Mouse (Mus musculus): ENCODE measurements around the gene Sema4b. TPM values are rescaled to one million over a fixed set of nuclear protein-coding genes. Genes with fewer than 3 reads are reported as not detected.

Gene Sema4b
- polyA plus RNA-seq, 1 experiment from 2014 or later: 9.9 TPM

GRCm38 (mm10) chr7:80220237-80220797, 33.7 kb downstream of the Sema4b start:
- no peak overlapping the region for H3K4me3 ChIP-seq
- ATAC-seq (ENCODE audit: extremely low read depth, insufficient number of reproducible peaks, low FRiP score, low TSS enrichment): no peak
- no peaks in the 10 kb centered on the region; the same call in 1 of the 2 replicates for H3K4me1 ChIP-seq
- H3K27me3 ChIP-seq (replicated peaks): no peaks in the 10 kb centered on the region
- WGBS: 87% methylated on average over 9 of the region's 9 CpGs
- H3K36me3 ChIP-seq: peaks cover 93% of the 10 kb centered on the region
- H3K4me2 ChIP-seq: no peak overlapping the region
- H3K9me3 ChIP-seq: no peaks in the 10 kb centered on the region
- H3K27ac ChIP-seq (replicated peaks): no peak overlapping the region
- H3K9ac ChIP-seq: no peak overlapping the region

GRCm38 (mm10) chr7:80221179-80221750, 34.6 kb downstream of the Sema4b start:
- no peak overlapping the region for H3K27ac ChIP-seq (replicated peaks)

GRCm38 (mm10) chr7:80227065-80227464, 40.4 kb downstream of the Sema4b start:
- H3K36me3 ChIP-seq: peaks cover 57% of the 10 kb centered on the region
- H3K4me2 ChIP-seq: no peak overlapping the region
- peaks cover 10% of the 10 kb centered on the region for H3K4me1 ChIP-seq
- ATAC-seq (ENCODE audit: extremely low read depth, insufficient number of reproducible peaks, low FRiP score, low TSS enrichment): no peak
- 94% methylated on average over 4 of the region's 4 CpGs for WGBS
- no peaks in the 10 kb centered on the region for H3K9me3 ChIP-seq
- H3K27ac ChIP-seq (replicated peaks): no peak overlapping the region
- no peaks in the 10 kb centered on the region for H3K27me3 ChIP-seq (replicated peaks)
- H3K4me3 ChIP-seq: no peak overlapping the region
- H3K9ac ChIP-seq: no peak overlapping the region

More at GRCm38 (mm10) chr7:80221179-80221750, 34.6 kb downstream of the Sema4b start:
- 81% methylated on average over 4 of the region's 4 CpGs for WGBS
- peaks cover 91% of the 10 kb centered on the region for H3K36me3 ChIP-seq
- no peak overlapping the region for H3K4me3 ChIP-seq
- no peaks in the 10 kb centered on the region for H3K9me3 ChIP-seq
- H3K4me2 ChIP-seq: no peak overlapping the region
- ATAC-seq (ENCODE audit: extremely low read depth, insufficient number of reproducible peaks, low FRiP score, low TSS enrichment): no peak
- no peak overlapping the region for H3K9ac ChIP-seq
- no peaks in the 10 kb centered on the region for H3K27me3 ChIP-seq (replicated peaks)
- no peaks in the 10 kb centered on the region for H3K4me1 ChIP-seq

GRCm38 (mm10) chr7:80230196-80230595, 43.6 kb downstream of the Sema4b start:
- WGBS: 81% methylated on average over 6 of the region's 6 CpGs
- Histone ChIP-seq H3K4me1 (peaks cover 21% of the 10 kb centered on the region), H3K27ac (replicated peaks) (no peak overlapping the region), H3K4me3 (no peak overlapping the region), H3K4me2 (no peak overlapping the region), H3K36me3 (peaks cover 31% of the 10 kb centered on the region), H3K27me3 (replicated peaks) (no peaks in the 10 kb centered on the region), H3K9ac (no peak overlapping the region), H3K9me3 (no peaks in the 10 kb centered on the region)
- ATAC-seq (ENCODE audit: extremely low read depth, insufficient number of reproducible peaks, low FRiP score, low TSS enrichment): no peak

GRCm38 (mm10) chr7:80231971-80232488, 45.4 kb downstream of the Sema4b start:
- Histone ChIP-seq H3K4me1 (peaks cover 21% of the 10 kb centered on the region), H3K9ac (peak overlapping the region; percentile 83), H3K4me3 (peak overlapping the region; percentile 78), H3K4me2 (peak overlapping the region; percentile 93), H3K27ac (replicated peaks) (peak overlapping the region; percentile 61), H3K27me3 (replicated peaks) (no peaks in the 10 kb centered on the region), H3K9me3 (no peaks in the 10 kb centered on the region), H3K36me3 (peaks cover 17% of the 10 kb centered on the region)
- 1% methylated on average over 29 of the region's 29 CpGs for WGBS
- ATAC-seq (ENCODE audit: extremely low read depth, insufficient number of reproducible peaks, low FRiP score, low TSS enrichment): peak; percentile 9; the same call in 1 of the 2 replicates

GRCm38 (mm10) chr7:80232489-80233029, 45.9 kb downstream of the Sema4b start, which contains the start of the genes Cib1 and Gdpgp1:
Gene Cib1, minus strand, starts transcription at chr7:80232813.
Gene Gdpgp1, plus strand, starts transcription at chr7:80232865.
- H3K27ac ChIP-seq (replicated peaks): peak within 1 kb of the TSS; percentile 62
- under 1% methylated on average over 55 of the region's 56 CpGs for WGBS
- H3K4me3 ChIP-seq: peak within 1 kb of the TSS; percentile 78
- H3K36me3 ChIP-seq: peaks cover 12% of the 10 kb centered on the region
- ATAC-seq (ENCODE audit: extremely low read depth, insufficient number of reproducible peaks, low FRiP score, low TSS enrichment): peak; percentile 99
- no peaks in the 10 kb centered on the region for H3K9me3 ChIP-seq
- H3K9ac ChIP-seq: peak within 1 kb of the TSS; percentile 83
- peaks cover 21% of the 10 kb centered on the region for H3K4me1 ChIP-seq
- H3K4me2 ChIP-seq: peak within 1 kb of the TSS; percentile 93
- no peaks in the 10 kb centered on the region for H3K27me3 ChIP-seq (replicated peaks)

- peak overlapping the region; percentile 93 for H3K4me2 ChIP-seq
- H3K27ac ChIP-seq (replicated peaks): no peak overlapping the region
- peaks cover 8% of the 10 kb centered on the region for H3K36me3 ChIP-seq
- H3K4me3 ChIP-seq: peak overlapping the region; percentile 78
- peaks cover 21% of the 10 kb centered on the region for H3K4me1 ChIP-seq
- peak overlapping the region; percentile 81 for H3K9ac ChIP-seq
- ATAC-seq (ENCODE audit: extremely low read depth, insufficient number of reproducible peaks, low FRiP score, low TSS enrichment): no peak
- H3K9me3 ChIP-seq: no peaks in the 10 kb centered on the region
- H3K27me3 ChIP-seq (replicated peaks): no peaks in the 10 kb centered on the region
- 62% methylated on average over 9 of the region's 9 CpGs for WGBS
Observed at GRCm38 (mm10) chr7:80233799-80234198, 47.2 kb downstream of the Sema4b start.

GRCm38 (mm10) chr7:80238542-80238941, 51.9 kb downstream of the Sema4b start:
- Histone ChIP-seq H3K4me2 (no peak overlapping the region), H3K36me3 (peaks cover 33% of the 10 kb centered on the region), H3K9me3 (no peaks in the 10 kb centered on the region), H3K9ac (no peak overlapping the region), H3K4me1 (peaks cover 6% of the 10 kb centered on the region), H3K4me3 (no peak overlapping the region), H3K27ac (replicated peaks) (no peak overlapping the region), H3K27me3 (replicated peaks) (no peaks in the 10 kb centered on the region)
- 84% methylated on average over 10 of the region's 10 CpGs for WGBS
- ATAC-seq (ENCODE audit: extremely low read depth, insufficient number of reproducible peaks, low FRiP score, low TSS enrichment): no peak

- peaks cover 33% of the 10 kb centered on the region for H3K36me3 ChIP-seq
- no peaks in the 10 kb centered on the region for H3K9me3 ChIP-seq
- WGBS: 76% methylated on average over 4 of the region's 4 CpGs
- no peaks in the 10 kb centered on the region for H3K27me3 ChIP-seq (replicated peaks)
- ATAC-seq (ENCODE audit: extremely low read depth, insufficient number of reproducible peaks, low FRiP score, low TSS enrichment): no peak
- H3K4me2 ChIP-seq: no peak overlapping the region
- H3K9ac ChIP-seq: no peak overlapping the region
- H3K4me3 ChIP-seq: no peak overlapping the region
- no peak overlapping the region for H3K27ac ChIP-seq (replicated peaks)
- H3K4me1 ChIP-seq: peaks cover 3% of the 10 kb centered on the region
Observed at GRCm38 (mm10) chr7:80241661-80242060, 55.0 kb downstream of the Sema4b start.

GRCm38 (mm10) chr7:80244851-80245250, 58.2 kb downstream of the Sema4b start:
- Histone ChIP-seq H3K9ac (no peak overlapping the region), H3K27me3 (replicated peaks) (no peaks in the 10 kb centered on the region), H3K9me3 (no peaks in the 10 kb centered on the region), H3K36me3 (peaks cover 16% of the 10 kb centered on the region), H3K27ac (replicated peaks) (no peak overlapping the region), H3K4me1 (peaks cover 8% of the 10 kb centered on the region), H3K4me2 (no peak overlapping the region), H3K4me3 (no peak overlapping the region)
- ATAC-seq (ENCODE audit: extremely low read depth, insufficient number of reproducible peaks, low FRiP score, low TSS enrichment): no peak
- WGBS: 89% methylated on average over 4 of the region's 4 CpGs

- Histone ChIP-seq H3K36me3 (0 out of 2 replicates have a peak, but pooled peaks cover 2% of the 10 kb centered on the region), H3K9ac (peak within 1 kb of the TSS; percentile 85), H3K4me2 (peak within 1 kb of the TSS; percentile 74), H3K27me3 (replicated peaks) (no peaks in the 10 kb centered on the region), H3K9me3 (no peaks in the 10 kb centered on the region), H3K4me1 (peaks cover 8% of the 10 kb centered on the region), H3K27ac (replicated peaks) (peak within 1 kb of the TSS; percentile 82), H3K4me3 (peak within 1 kb of the TSS; percentile 66)
- WGBS: 0% methylated on average over 48 of the region's 48 CpGs
- peak; percentile 98 for ATAC-seq (ENCODE audit: extremely low read depth, insufficient number of reproducible peaks, low FRiP score, low TSS enrichment)
Observed at GRCm38 (mm10) chr7:80246148-80246721, 59.6 kb downstream of the Sema4b start, which contains the start of gene Ttll13. Gene Ttll13, plus strand, starts transcription at chr7:80246376.

Measured in heart, embryonic 13.5 days (tissue).